Mouse (Mus musculus) liver, postnatal 0 days (tissue): ENCODE data around the gene Dok1.

Source experiments
- CTCF ChIP-seq: sonication (generic); IDR thresholded peaks from 2 replicates; pipeline ENCODE4 v1.5.1; 2016; ENCODE audit warnings: antibody characterized with exemption, low read depth
- EP300 ChIP-seq: IDR thresholded peaks from 2 replicates; pipeline ENCODE4 v1.6.1; 2016; ENCODE audit warnings: antibody characterized with exemption, low read depth, mild to moderate bottlenecking

- TF ChIP-seq CTCF (no peak), EP300 (no peak)
Measured at GRCm38 (mm10) chr6:82999986-83000385, 33.3 kb downstream of the Dok1 start.
